21 mouse cellular contexts compared by ENCODE assay signal in the genomic region with DNA sequence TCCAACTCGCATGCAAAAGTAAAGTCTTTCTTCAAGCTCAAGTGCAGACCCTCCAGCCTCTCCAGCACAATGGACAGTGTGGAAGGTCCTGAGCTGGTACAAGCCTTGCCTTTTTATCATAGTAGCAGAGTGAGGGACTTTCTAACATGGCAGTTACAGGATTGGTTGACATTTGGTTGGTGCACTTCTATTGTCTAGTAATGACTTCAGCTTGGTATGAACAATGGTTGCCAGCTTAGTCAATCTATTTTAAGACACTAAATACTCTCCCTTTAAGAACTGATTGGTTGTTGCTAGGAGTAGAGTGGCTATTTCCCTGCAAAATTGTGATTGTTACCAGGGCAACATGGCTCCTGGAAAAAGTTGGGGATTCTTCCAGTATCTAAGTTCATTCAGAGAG. TPM values are rescaled to one million over a fixed set of nuclear protein-coding genes. Genes with fewer than 3 reads are reported as not detected.
A peak's percentile ranks its signal among the peaks of the same experiment; 100 is the strongest.
DNase-seq lines count a peak whose midpoint lies in the region; ATAC-seq and TF ChIP-seq lines count a peak whose summit lies in the region.
"Had no signal": no experiment of that assay in that cellular context is flagged by ENCODE, and none has a peak within 500 bp of the region (broad histone marks: within the 10 kb centered on the region; RNA-seq: fewer than 3 reads in every experiment).

No protein-coding gene starts in this region.

- H3K9me3 ChIP-seq in forebrain, postnatal 0 days (ENCODE audit: low read length) = no peaks in the 10 kb centered on the region
- H3K9me3 ChIP-seq in forebrain, embryonic 10.5 days = no peaks in the 10 kb centered on the region
- H3K9me3 ChIP-seq in midbrain, postnatal 0 days (ENCODE audit: low read length) = no peaks in the 10 kb centered on the region
- H3K9me3 ChIP-seq in midbrain, embryonic 13.5 days = no peaks in the 10 kb centered on the region
- H3K9me3 ChIP-seq in heart, embryonic 15.5 days (replicated peaks) = no peaks in the 10 kb centered on the region
- H3K9me3 ChIP-seq: embryonic facial prominence, embryonic 13.5 days; forebrain, embryonic 15.5 days; limb, embryonic 10.5 days; midbrain, embryonic 12.5 days had no signal

- 82% methylated on average over 1 of the region's 1 CpGs for WGBS in forebrain, postnatal 0 days
- WGBS in forebrain, embryonic 10.5 days = 90% methylated on average over 1 of the region's 1 CpGs
- 85% methylated on average over 1 of the region's 1 CpGs for WGBS in midbrain, postnatal 0 days
- 84% methylated on average over 1 of the region's 1 CpGs for WGBS in midbrain, embryonic 13.5 days
- WGBS in heart, embryonic 15.5 days = 74% methylated on average over 1 of the region's 1 CpGs

- H3K36me3 ChIP-seq in forebrain, postnatal 0 days (ENCODE audit: insufficient read depth) = no peaks in the 10 kb centered on the region
- H3K36me3 ChIP-seq in forebrain, embryonic 10.5 days (replicated peaks) = no peaks in the 10 kb centered on the region
- H3K36me3 ChIP-seq in midbrain, postnatal 0 days (ENCODE audit: insufficient read depth, low read length) = no peaks in the 10 kb centered on the region
- no peaks in the 10 kb centered on the region for H3K36me3 ChIP-seq in midbrain, embryonic 13.5 days
- no peaks in the 10 kb centered on the region for H3K36me3 ChIP-seq in heart, embryonic 15.5 days
- H3K36me3 ChIP-seq: embryonic facial prominence, embryonic 13.5 days; forebrain, embryonic 15.5 days; limb, embryonic 10.5 days; midbrain, embryonic 12.5 days had no signal

- no peaks in the 10 kb centered on the region for H3K4me1 ChIP-seq in forebrain, postnatal 0 days (ENCODE audit: insufficient read depth)
- 0 out of 2 replicates have a peak, but pooled peaks cover 4% of the 10 kb centered on the region for H3K4me1 ChIP-seq in forebrain, embryonic 10.5 days
- no peaks in the 10 kb centered on the region for H3K4me1 ChIP-seq in midbrain, postnatal 0 days (ENCODE audit: insufficient read depth, low read length)
- no peaks in the 10 kb centered on the region for H3K4me1 ChIP-seq in midbrain, embryonic 13.5 days (replicated peaks)
- no peaks in the 10 kb centered on the region; the same call in 1 of the 2 replicates for H3K4me1 ChIP-seq in heart, embryonic 15.5 days (replicated peaks)
- H3K4me1 ChIP-seq: embryonic facial prominence, embryonic 13.5 days; forebrain, embryonic 15.5 days; limb, embryonic 10.5 days; midbrain, embryonic 12.5 days had no signal

- peak; percentile 92 for ATAC-seq in forebrain, postnatal 0 days
- no peak for ATAC-seq in midbrain, postnatal 0 days (ENCODE audit: low FRiP score)
- no peak for ATAC-seq in midbrain, embryonic 13.5 days
- peak; percentile 84 for ATAC-seq in heart, embryonic 15.5 days (replicated peaks; ENCODE audit: insufficient number of reproducible peaks, insufficient read depth, low FRiP score, low read depth)
- ATAC-seq: forebrain, embryonic 15.5 days; liver, postnatal 0 days had no signal

- H3K27ac ChIP-seq in forebrain, postnatal 0 days (ENCODE audit: low read depth, low read length) = no peak overlapping the region; the same call in 1 of the 2 replicates
- no peak overlapping the region for H3K27ac ChIP-seq in forebrain, embryonic 10.5 days
- no peak overlapping the region for H3K27ac ChIP-seq in midbrain, postnatal 0 days (ENCODE audit: low read depth, low read length)
- H3K27ac ChIP-seq in midbrain, embryonic 13.5 days = no peak overlapping the region
- H3K27ac ChIP-seq in heart, embryonic 15.5 days = peak overlapping the region; percentile 67
- H3K27ac ChIP-seq: embryonic facial prominence, embryonic 13.5 days; forebrain, embryonic 15.5 days; kidney, postnatal 0 days; left cerebral cortex, adult 2 months; limb, embryonic 10.5 days; midbrain, embryonic 12.5 days had no signal

- no peak for TF ChIP-seq CTCF in forebrain, postnatal 0 days (IDR thresholded peaks at IDR 0.05; ENCODE audit: low read depth)
- TF ChIP-seq CTCF in midbrain, postnatal 0 days (IDR thresholded peaks at IDR 0.05) = no peak

- H3K9ac ChIP-seq in forebrain, postnatal 0 days = no peak overlapping the region
- H3K9ac ChIP-seq in midbrain, postnatal 0 days (replicated peaks; ENCODE audit: low read length, poor library complexity, severe bottlenecking) = no peak overlapping the region
- no peak overlapping the region for H3K9ac ChIP-seq in midbrain, embryonic 13.5 days (replicated peaks)
- no peak overlapping the region for H3K9ac ChIP-seq in heart, embryonic 15.5 days
- H3K9ac ChIP-seq: embryonic facial prominence, embryonic 13.5 days; forebrain, embryonic 15.5 days; liver, postnatal 0 days; midbrain, embryonic 12.5 days had no signal

- H3K4me3 ChIP-seq in forebrain, postnatal 0 days (ENCODE audit: low read depth, low read length) = no peak overlapping the region
- H3K4me3 ChIP-seq in forebrain, embryonic 10.5 days = no peak overlapping the region
- H3K4me3 ChIP-seq in midbrain, postnatal 0 days (ENCODE audit: low read depth, low read length) = no peak overlapping the region
- no peak overlapping the region for H3K4me3 ChIP-seq in midbrain, embryonic 13.5 days (replicated peaks)
- no peak overlapping the region for H3K4me3 ChIP-seq in heart, embryonic 15.5 days
- H3K4me3 ChIP-seq: embryonic facial prominence, embryonic 13.5 days; forebrain, embryonic 15.5 days; left cerebral cortex, adult 2 months; limb, embryonic 10.5 days; midbrain, embryonic 12.5 days had no signal

- peak; percentile 42 for DNase-seq in forebrain, postnatal 0 days
- DNase-seq in forebrain, embryonic 10.5 days (ENCODE audit: extremely low spot score, low spot score) = no peak
- peak; percentile 6 for DNase-seq in midbrain, postnatal 0 days (ENCODE audit: low spot score)
- DNase-seq in telencephalon, adult 2 months (ENCODE audit: low read depth, low spot score) = peak; percentile 32
- no peak for DNase-seq in adrenal gland, adult 8-10 months
- DNase-seq in right cerebral cortex, postnatal 36 days (ENCODE audit: low spot score in 2 of 2) = no peak
- DNase-seq: adrenal gland, postnatal 10 days; cerebellum, adult 9-11 months; kidney, adult 11 months; liver, postnatal 0 days; lung, postnatal 10 days; right cerebral cortex, adult 18-20 months; thymus, postnatal 36 days had no signal

- H3K27me3 ChIP-seq in forebrain, postnatal 0 days (ENCODE audit: insufficient read depth, low read length) = no peaks in the 10 kb centered on the region
- no peaks in the 10 kb centered on the region for H3K27me3 ChIP-seq in forebrain, embryonic 10.5 days (ENCODE audit: poor library complexity, severe bottlenecking)
- no peaks in the 10 kb centered on the region for H3K27me3 ChIP-seq in midbrain, postnatal 0 days (ENCODE audit: insufficient read depth, low read length)
- no peaks in the 10 kb centered on the region for H3K27me3 ChIP-seq in midbrain, embryonic 13.5 days
- H3K27me3 ChIP-seq in heart, embryonic 15.5 days = no peaks in the 10 kb centered on the region
- H3K27me3 ChIP-seq: embryonic facial prominence, embryonic 13.5 days; forebrain, embryonic 15.5 days; midbrain, embryonic 12.5 days had no signal

- H3K4me2 ChIP-seq in forebrain, postnatal 0 days (ENCODE audit: low read depth) = no peak overlapping the region
- H3K4me2 ChIP-seq in midbrain, postnatal 0 days (ENCODE audit: low read depth, low read length, poor library complexity, severe bottlenecking) = no peak overlapping the region
- H3K4me2 ChIP-seq in midbrain, embryonic 13.5 days (replicated peaks) = no peak overlapping the region
- H3K4me2 ChIP-seq in heart, embryonic 15.5 days = no peak overlapping the region
- H3K4me2 ChIP-seq: embryonic facial prominence, embryonic 13.5 days; forebrain, embryonic 15.5 days; midbrain, embryonic 12.5 days had no signal

RNA-seq across cellular contexts. Expression of a gene that starts 45.7 kb away (rescaled TPM):
- 40.4 and 49.6 TPM in 2 replicates for total RNA-seq in forebrain, postnatal 0 days (2014; rRNA removed)
- 38.5 and 43.5 TPM in 2 replicates for polyA plus RNA-seq in forebrain, postnatal 0 days (2015; fragmentation: Nextera tagmentation; extraction: Ambion mirVana)
- 35.9 and 41.4 TPM in 2 replicates for polyA plus RNA-seq in forebrain, embryonic 10.5 days (2016; fragmentation: Nextera tagmentation; extraction: Ambion mirVana)
- total RNA-seq in midbrain, postnatal 0 days (2014; rRNA removed) = 55.0 and 73.4 TPM in 2 replicates
- 45.6 and 48.6 TPM in 2 replicates for polyA plus RNA-seq in midbrain, postnatal 0 days (2015; fragmentation: Nextera tagmentation; extraction: Ambion mirVana)
- 25.7 and 26.3 TPM in 2 replicates for polyA plus RNA-seq in midbrain, embryonic 13.5 days (2015; fragmentation: Nextera tagmentation; extraction: Ambion mirVana)
- 24.0 and 24.7 TPM in 2 replicates for polyA plus RNA-seq in heart, embryonic 15.5 days (2015; fragmentation: Nextera tagmentation; extraction: Ambion mirVana)
- 10 to 100 TPM; 25.3 to 52.1 (median 38.0) TPM for total RNA-seq in adrenal gland, adult 8-10 months (2022)

Comparison
In these comparisons a context has a peak if more than half of its experiments do, and no peak if none do; other contexts are left out.
1. DNase-seq: peak in forebrain, postnatal 0 days (single experiment), midbrain, postnatal 0 days (single experiment) and telencephalon, adult 2 months (single experiment); none in forebrain, embryonic 10.5 days (single experiment), adrenal gland, adult 8-10 months (single experiment) and right cerebral cortex, postnatal 36 days (0 of 2).
2. ATAC-seq: peak in forebrain, postnatal 0 days (single experiment) and heart, embryonic 15.5 days (single experiment); none in midbrain, postnatal 0 days (single experiment) and midbrain, embryonic 13.5 days (single experiment).